Mouse (Mus musculus): ENCODE measurements around the gene Slc16a6. TPM values are rescaled to one million over a fixed set of nuclear protein-coding genes. Genes with fewer than 3 reads are reported as not detected.
A peak's percentile ranks its signal among the peaks of the same experiment; 100 is the strongest.

Gene Slc16a6
- polyA plus RNA-seq, 1 experiment from 2014 or later, result 11.8 TPM

GRCm38 (mm10) chr11:109419961-109420566 lies 53.3 kb downstream of the Slc16a6 start:
- no peak overlapping the region for H3K9ac ChIP-seq (ENCODE audit: low read depth, low read length)
- 46% methylated on average over 16 of the region's 16 CpGs for WGBS

GRCm38 (mm10) chr11:109419461-109419860 lies 53.9 kb downstream of the Slc16a6 start:
- no peak overlapping the region for H3K27ac ChIP-seq (ENCODE audit: low read depth, low read length)
- ATAC-seq (ENCODE audit: low FRiP score, low TSS enrichment), result no peak
- no peaks in the 10 kb centered on the region for H3K27me3 ChIP-seq (ENCODE audit: control insufficient read depth, insufficient read depth, low read length)
- 51% methylated on average over 4 of the region's 4 CpGs for WGBS
- H3K36me3 ChIP-seq (ENCODE audit: control insufficient read depth, insufficient read depth, low read length), result no peaks in the 10 kb centered on the region
- no peak overlapping the region for H3K4me2 ChIP-seq (replicated peaks; ENCODE audit: low read depth, low read length)
- H3K4me1 ChIP-seq (ENCODE audit: control insufficient read depth, insufficient read depth, low read length), result no peaks in the 10 kb centered on the region
- H3K4me3 ChIP-seq (ENCODE audit: low read length), result no peak overlapping the region
- H3K9me3 ChIP-seq (ENCODE audit: control insufficient read depth, low read length), result no peaks in the 10 kb centered on the region
- H3K9ac ChIP-seq (ENCODE audit: low read depth, low read length), result no peak overlapping the region

More at GRCm38 (mm10) chr11:109419961-109420566, 53.3 kb downstream of the Slc16a6 start:
- Histone ChIP-seq H3K9me3 (ENCODE audit: control insufficient read depth, low read length) (no peaks in the 10 kb centered on the region), H3K4me1 (ENCODE audit: control insufficient read depth, insufficient read depth, low read length) (0 out of 2 replicates have a peak, but pooled peaks cover 2% of the 10 kb centered on the region), H3K4me3 (ENCODE audit: low read length) (no peak overlapping the region), H3K27ac (ENCODE audit: low read depth, low read length) (no peak overlapping the region), H3K27me3 (ENCODE audit: control insufficient read depth, insufficient read depth, low read length) (no peaks in the 10 kb centered on the region), H3K36me3 (ENCODE audit: control insufficient read depth, insufficient read depth, low read length) (no peaks in the 10 kb centered on the region), H3K4me2 (replicated peaks; ENCODE audit: low read depth, low read length) (0 out of 2 replicates have a peak overlapping the region, but pooled peaks have one; percentile 6)
- ATAC-seq (ENCODE audit: low FRiP score, low TSS enrichment), result peak; percentile 32; the same call in 1 of the 2 replicates

- no peak overlapping the region for H3K9ac ChIP-seq (ENCODE audit: low read depth, low read length)
- no peak overlapping the region for H3K4me3 ChIP-seq (ENCODE audit: low read length)
- no peak for ATAC-seq (ENCODE audit: low FRiP score, low TSS enrichment)
- 86% methylated on average over 9 of the region's 9 CpGs for WGBS
- H3K36me3 ChIP-seq (ENCODE audit: control insufficient read depth, insufficient read depth, low read length), result no peaks in the 10 kb centered on the region
- no peak overlapping the region for H3K27ac ChIP-seq (ENCODE audit: low read depth, low read length)
- H3K4me1 ChIP-seq (ENCODE audit: control insufficient read depth, insufficient read depth, low read length), result no peaks in the 10 kb centered on the region
- H3K27me3 ChIP-seq (ENCODE audit: control insufficient read depth, insufficient read depth, low read length), result no peaks in the 10 kb centered on the region
- H3K4me2 ChIP-seq (replicated peaks; ENCODE audit: low read depth, low read length), result no peak overlapping the region
- H3K9me3 ChIP-seq (ENCODE audit: control insufficient read depth, low read length), result no peaks in the 10 kb centered on the region
These were observed 55.8 kb downstream of the Slc16a6 start for GRCm38 (mm10) chr11:109417472-109418040.

- Histone ChIP-seq H3K4me1 (ENCODE audit: control insufficient read depth, insufficient read depth, low read length) (no peaks in the 10 kb centered on the region), H3K27ac (ENCODE audit: low read depth, low read length) (no peak overlapping the region), H3K4me3 (ENCODE audit: low read length) (no peak overlapping the region), H3K4me2 (replicated peaks; ENCODE audit: low read depth, low read length) (no peak overlapping the region), H3K36me3 (ENCODE audit: control insufficient read depth, insufficient read depth, low read length) (no peaks in the 10 kb centered on the region), H3K9me3 (ENCODE audit: control insufficient read depth, low read length) (no peaks in the 10 kb centered on the region), H3K9ac (ENCODE audit: low read depth, low read length) (no peak overlapping the region), H3K27me3 (ENCODE audit: control insufficient read depth, insufficient read depth, low read length) (no peaks in the 10 kb centered on the region)
- 60% methylated on average over 8 of the region's 8 CpGs for WGBS
- no peak for ATAC-seq (ENCODE audit: low FRiP score, low TSS enrichment)
These were observed 56.5 kb downstream of the Slc16a6 start for GRCm38 (mm10) chr11:109416709-109417420.

- H3K36me3 ChIP-seq (ENCODE audit: control insufficient read depth, insufficient read depth, low read length), result no peaks in the 10 kb centered on the region
- H3K9me3 ChIP-seq (ENCODE audit: control insufficient read depth, low read length), result no peaks in the 10 kb centered on the region
- H3K9ac ChIP-seq (ENCODE audit: low read depth, low read length), result no peak overlapping the region
- no peak for ATAC-seq (ENCODE audit: low FRiP score, low TSS enrichment)
- H3K4me1 ChIP-seq (ENCODE audit: control insufficient read depth, insufficient read depth, low read length), result no peaks in the 10 kb centered on the region
- H3K27me3 ChIP-seq (ENCODE audit: control insufficient read depth, insufficient read depth, low read length), result no peaks in the 10 kb centered on the region
- no peak overlapping the region for H3K4me2 ChIP-seq (replicated peaks; ENCODE audit: low read depth, low read length)
- no peak overlapping the region for H3K4me3 ChIP-seq (ENCODE audit: low read length)
- H3K27ac ChIP-seq (ENCODE audit: low read depth, low read length), result no peak overlapping the region
- WGBS, result 85% methylated on average over 5 of the region's 5 CpGs
These were observed 58.6 kb downstream of the Slc16a6 start for GRCm38 (mm10) chr11:109414802-109415201.

- Histone ChIP-seq H3K27ac (ENCODE audit: low read depth, low read length) (no peak within 1 kb of the TSS), H3K9ac (ENCODE audit: low read depth, low read length) (no peak within 1 kb of the TSS), H3K4me2 (replicated peaks; ENCODE audit: low read depth, low read length) (no peak within 1 kb of the TSS), H3K4me1 (ENCODE audit: control insufficient read depth, insufficient read depth, low read length) (no peaks in the 10 kb centered on the region), H3K9me3 (ENCODE audit: control insufficient read depth, low read length) (no peaks in the 10 kb centered on the region), H3K36me3 (ENCODE audit: control insufficient read depth, insufficient read depth, low read length) (no peaks in the 10 kb centered on the region), H3K27me3 (ENCODE audit: control insufficient read depth, insufficient read depth, low read length) (no peaks in the 10 kb centered on the region), H3K4me3 (ENCODE audit: low read length) (no peak within 1 kb of the TSS)
- no peak for ATAC-seq (ENCODE audit: low FRiP score, low TSS enrichment)
- 85% methylated on average over 6 of the region's 6 CpGs for WGBS
These were observed 59.8 kb downstream of the Slc16a6 start, which contains the start of gene 9930022D16Rik for GRCm38 (mm10) chr11:109413617-109414016. Gene 9930022D16Rik, plus strand, starts transcription at chr11:109413917.

- H3K4me2 ChIP-seq (replicated peaks; ENCODE audit: low read depth, low read length), result no peak overlapping the region
- no peak overlapping the region for H3K9ac ChIP-seq (ENCODE audit: low read depth, low read length)
- 80% methylated on average over 15 of the region's 15 CpGs for WGBS
- H3K27ac ChIP-seq (ENCODE audit: low read depth, low read length), result no peak overlapping the region
- H3K4me3 ChIP-seq (ENCODE audit: low read length), result no peak overlapping the region
- H3K4me1 ChIP-seq (ENCODE audit: control insufficient read depth, insufficient read depth, low read length), result no peaks in the 10 kb centered on the region
- ATAC-seq (ENCODE audit: low FRiP score, low TSS enrichment), result no peak
- H3K36me3 ChIP-seq (ENCODE audit: control insufficient read depth, insufficient read depth, low read length), result no peaks in the 10 kb centered on the region
- H3K9me3 ChIP-seq (ENCODE audit: control insufficient read depth, low read length), result no peaks in the 10 kb centered on the region
- no peaks in the 10 kb centered on the region for H3K27me3 ChIP-seq (ENCODE audit: control insufficient read depth, insufficient read depth, low read length)
These were observed 63.0 kb downstream of the Slc16a6 start for GRCm38 (mm10) chr11:109410197-109410980.

- no peak overlapping the region for H3K4me3 ChIP-seq (ENCODE audit: low read length)
These were observed 67.0 kb downstream of the Slc16a6 start for GRCm38 (mm10) chr11:109406431-109406830.

More at GRCm38 (mm10) chr11:109406431-109406830, 67.0 kb downstream of the Slc16a6 start:
- ATAC-seq (ENCODE audit: low FRiP score, low TSS enrichment), result no peak
- H3K27ac ChIP-seq (ENCODE audit: low read depth, low read length), result no peak overlapping the region
- no peaks in the 10 kb centered on the region; the same call in 1 of the 2 replicates for H3K36me3 ChIP-seq (ENCODE audit: control insufficient read depth, insufficient read depth, low read length)
- no peaks in the 10 kb centered on the region for H3K9me3 ChIP-seq (ENCODE audit: control insufficient read depth, low read length)
- H3K4me2 ChIP-seq (replicated peaks; ENCODE audit: low read depth, low read length), result no peak overlapping the region
- H3K27me3 ChIP-seq (ENCODE audit: control insufficient read depth, insufficient read depth, low read length), result no peaks in the 10 kb centered on the region
- no peak overlapping the region for H3K9ac ChIP-seq (ENCODE audit: low read depth, low read length)
- no peaks in the 10 kb centered on the region for H3K4me1 ChIP-seq (ENCODE audit: control insufficient read depth, insufficient read depth, low read length)
- WGBS, result 87% methylated on average over 5 of the region's 5 CpGs
